Mouse (Mus musculus) liver, postnatal 0 days (tissue): ENCODE measurements around the gene Fbxo22.

ENCODE experiments used
- CTCF ChIP-seq: sonication (generic); IDR thresholded peaks from 2 replicates; pipeline ENCODE4 v1.5.1; 2016; ENCODE audit warnings: antibody characterized with exemption, low read depth
- EP300 ChIP-seq: IDR thresholded peaks from 2 replicates; pipeline ENCODE4 v1.6.1; 2016; ENCODE audit warnings: antibody characterized with exemption, low read depth, mild to moderate bottlenecking

DNA sequence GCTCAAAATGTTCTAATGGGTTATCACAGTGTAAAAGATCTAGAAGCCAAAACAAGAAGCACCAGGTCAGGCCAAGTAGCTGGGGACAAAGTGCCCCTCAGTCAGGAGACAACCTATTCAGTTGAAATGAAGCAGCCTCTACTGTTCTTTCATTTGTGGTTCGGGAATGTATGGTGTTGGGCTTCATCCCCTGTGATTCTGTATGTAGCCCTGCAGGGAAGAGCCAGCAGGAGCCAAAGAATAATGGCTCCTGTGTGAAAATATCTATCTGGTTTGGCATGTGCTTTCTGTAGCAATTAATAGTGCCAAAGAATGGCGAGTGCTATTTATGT is 301 bp upstream of the Fbxo22 start:
- TF ChIP-seq CTCF (no peak), EP300 (no peak)
